Mouse (Mus musculus) thymus, adult 2 months (tissue): ENCODE results near the gene Bmp8b.

ENCODE experiments used
- CTCF ChIP-seq: fragments of 200-500 bp; IDR thresholded peaks from 2 replicates; pipeline ENCODE4 v1.5.1; 2012; ENCODE audit warnings: mild to moderate bottlenecking, control low read depth, low read length, moderate library complexity, borderline replicate concordance; ENCODE audit not compliant: control insufficient read depth, poor library complexity, insufficient read depth; ENCODE audit errors: extremely low read depth
- POLR2A ChIP-seq: fragments of 200-500 bp; IDR thresholded peaks from 2 replicates; pipeline ENCODE4 v1.6.1; 2012; ENCODE audit warnings: mild to moderate bottlenecking, low read length, control low read depth, moderate library complexity; ENCODE audit not compliant: control insufficient read depth, poor library complexity, insufficient read depth; ENCODE audit errors: extremely low read depth

DNA sequence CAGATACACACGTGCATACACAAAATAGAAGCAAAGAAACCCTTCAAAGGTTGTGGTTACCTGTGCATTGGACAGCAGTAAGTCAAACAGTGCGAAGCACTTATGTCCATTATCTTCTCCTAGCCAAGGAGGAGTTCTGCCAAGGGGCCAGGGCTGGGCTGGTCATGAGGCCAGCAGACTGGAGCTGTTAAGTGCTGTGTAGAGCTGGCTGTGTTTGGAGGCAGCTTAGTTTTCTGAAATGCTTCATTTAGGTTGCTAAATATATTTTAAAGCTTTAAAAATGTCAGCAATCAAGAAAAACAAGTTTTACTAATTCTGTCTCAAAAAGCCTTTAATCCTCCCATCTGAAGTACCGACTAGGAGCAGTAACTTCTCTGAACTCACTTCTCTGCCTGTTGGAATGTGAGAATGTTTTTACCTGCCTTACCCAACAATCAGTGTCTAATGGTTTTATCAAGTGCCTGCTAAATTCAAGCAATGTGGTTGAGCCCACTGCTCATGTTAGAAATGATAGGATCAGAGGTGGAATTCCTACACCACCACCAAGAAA, 48.3 kb upstream of the Bmp8b start:
- TF ChIP-seq POLR2A, result no peak
- TF ChIP-seq CTCF, result no peak
